Mouse (Mus musculus): ENCODE results near the gene Dapk2. TPM values are rescaled to one million over a fixed set of nuclear protein-coding genes. Genes with fewer than 3 reads are reported as not detected.

The Dapk2 gene
- polyA plus RNA-seq, 1 experiment from 2014 or later, result 3.5 TPM

DNA sequence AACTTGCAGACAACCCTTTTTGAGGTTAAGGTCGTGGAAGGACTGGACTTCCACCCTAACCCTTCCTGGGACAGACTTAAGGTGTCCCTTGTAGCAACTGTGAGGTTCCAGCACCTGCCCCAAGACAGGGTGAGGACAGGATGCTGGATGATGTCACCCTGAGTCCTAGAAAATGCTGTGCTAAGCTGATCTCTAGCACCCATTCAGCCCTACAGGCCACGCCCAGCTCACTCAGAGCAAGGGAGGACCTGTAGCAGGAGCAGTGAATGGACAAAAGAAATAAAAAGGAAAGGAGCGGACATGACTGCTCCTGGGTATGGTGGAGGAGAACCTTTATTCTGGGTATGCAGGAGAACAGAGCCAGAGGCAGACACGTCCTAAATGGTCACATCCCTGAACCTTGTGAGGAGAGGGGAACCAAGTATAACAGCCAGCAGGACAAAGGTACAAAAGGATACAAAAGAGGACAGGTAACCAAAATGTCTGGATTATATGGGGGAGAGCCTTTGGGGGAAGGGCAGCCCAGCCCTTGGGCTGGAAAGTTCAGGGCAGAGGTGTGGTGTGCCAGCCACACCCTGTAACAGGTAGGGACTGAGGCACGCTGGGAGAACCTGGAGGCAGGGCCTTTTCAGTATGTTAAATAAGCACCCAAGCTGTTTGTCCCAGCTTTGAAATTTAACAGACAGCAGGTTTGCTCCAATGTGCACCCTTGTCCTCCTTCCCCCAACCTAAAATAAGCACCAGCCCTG lies 67.9 kb downstream of the Dapk2 start:
- H3K36me3 ChIP-seq, result no peaks in the 10 kb centered on the region
- whole genome bisulfite sequencing, result 76% methylated on average over 5 of the region's 5 CpGs
- no peaks in the 10 kb centered on the region for H3K27me3 ChIP-seq (ENCODE audit: insufficient read depth, poor library complexity, severe bottlenecking)
- no peak overlapping the region for H3K4me3 ChIP-seq
- no peaks in the 10 kb centered on the region for H3K4me1 ChIP-seq (replicated peaks)
- DNase-seq (ENCODE audit: low spot score), result no peak
- H3K27ac ChIP-seq, result no peak overlapping the region
- no peaks in the 10 kb centered on the region for H3K9me3 ChIP-seq

DNA sequence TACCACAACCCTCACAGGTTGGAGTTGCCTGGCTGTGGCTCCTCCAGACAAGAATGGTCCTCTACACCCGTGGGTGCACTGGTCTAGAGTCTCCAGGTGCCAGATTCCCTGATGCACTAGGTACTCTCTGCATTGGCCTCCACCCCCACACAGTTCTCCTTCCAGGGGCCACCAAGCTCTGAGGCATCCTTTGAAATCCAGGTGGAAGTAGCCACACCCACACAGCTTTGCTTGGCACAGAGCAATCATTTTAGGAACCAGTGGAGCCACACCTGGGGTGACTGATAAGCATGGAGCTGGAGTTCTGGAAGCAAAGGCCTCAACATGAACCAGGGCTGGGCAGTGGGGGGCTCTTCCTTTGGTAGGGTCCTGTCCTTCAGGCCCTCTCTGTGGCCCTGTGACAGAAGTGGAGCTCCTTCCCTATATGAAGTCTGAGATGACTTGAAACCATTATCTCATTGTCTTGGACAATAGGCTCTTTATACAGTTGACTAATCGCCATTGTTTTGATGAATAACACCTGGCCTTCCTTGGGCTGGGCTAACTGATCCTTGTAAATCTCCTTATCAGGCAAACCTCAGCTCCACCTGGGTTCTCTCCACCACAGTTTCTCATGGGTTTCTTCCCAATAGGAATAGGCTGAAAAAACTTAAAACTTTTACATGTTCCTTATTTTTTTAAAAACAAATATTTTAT lies 70.6 kb downstream of the Dapk2 start:
- 61% methylated on average over 2 of the region's 2 CpGs for WGBS

DNA sequence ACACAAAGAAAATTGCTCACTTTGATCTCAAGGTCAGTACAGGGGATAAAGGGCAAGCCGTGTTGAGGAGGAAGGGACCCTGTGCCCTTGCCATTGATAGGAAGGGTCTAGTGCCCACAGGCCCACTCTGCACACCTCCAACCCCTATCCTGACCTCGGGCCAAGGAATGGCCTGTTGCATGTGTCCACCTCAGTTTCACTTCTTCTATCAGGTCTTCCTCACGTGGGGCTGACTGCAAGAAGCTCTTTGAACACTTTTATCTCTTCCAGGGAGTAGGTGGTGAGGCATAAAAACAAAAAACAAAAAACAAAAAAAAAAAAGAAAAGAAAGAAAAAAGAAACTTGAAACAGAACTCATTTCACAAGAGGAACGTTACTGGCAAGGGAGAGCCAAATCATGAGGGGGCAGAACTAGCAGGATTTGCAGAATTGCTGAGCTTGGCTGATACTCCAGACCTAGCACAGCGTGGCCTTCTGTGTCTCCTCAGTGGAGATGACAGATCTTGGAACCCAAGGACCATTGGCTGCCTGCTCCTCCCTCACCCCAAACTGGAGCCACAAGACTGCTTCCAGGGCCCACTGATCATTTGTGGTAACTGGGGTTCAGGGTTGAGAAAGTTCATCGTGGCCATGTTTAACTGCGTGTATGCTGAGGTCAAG lies 73.9 kb downstream of the Dapk2 start:
- Histone ChIP-seq H3K9me3 (no peaks in the 10 kb centered on the region), H3K4me1 (replicated peaks) (no peaks in the 10 kb centered on the region), H3K36me3 (no peaks in the 10 kb centered on the region), H3K27ac (no peak overlapping the region), H3K27me3 (ENCODE audit: insufficient read depth, poor library complexity, severe bottlenecking) (no peaks in the 10 kb centered on the region), H3K4me3 (no peak overlapping the region)
- no peak for DNase-seq (ENCODE audit: low spot score)
- WGBS, result 87% methylated on average over 7 of the region's 7 CpGs

More for the DNA sequence above, 70.6 kb downstream of the Dapk2 start:
- no peaks in the 10 kb centered on the region for H3K27me3 ChIP-seq (ENCODE audit: insufficient read depth, poor library complexity, severe bottlenecking)
- no peaks in the 10 kb centered on the region for H3K4me1 ChIP-seq (replicated peaks)
- H3K4me3 ChIP-seq, result no peak overlapping the region
- no peak overlapping the region for H3K27ac ChIP-seq
- DNase-seq (ENCODE audit: low spot score), result no peak
- H3K9me3 ChIP-seq, result no peaks in the 10 kb centered on the region
- H3K36me3 ChIP-seq, result no peaks in the 10 kb centered on the region

- no peak overlapping the region for H3K27ac ChIP-seq
- no peak overlapping the region for H3K4me3 ChIP-seq
- 82% methylated on average over 2 of the region's 2 CpGs for WGBS
- no peaks in the 10 kb centered on the region for H3K36me3 ChIP-seq
- H3K9me3 ChIP-seq, result no peaks in the 10 kb centered on the region
- no peaks in the 10 kb centered on the region for H3K27me3 ChIP-seq (ENCODE audit: insufficient read depth, poor library complexity, severe bottlenecking)
- H3K4me1 ChIP-seq (replicated peaks), result peaks cover 8% of the 10 kb centered on the region; the same call in 1 of the 2 replicates
- DNase-seq (ENCODE audit: low spot score), result no peak
Measured at GRCm38 (mm10) chr9:66236615-66237014, 78.6 kb downstream of the Dapk2 start.

- no peak overlapping the region for H3K4me3 ChIP-seq
- H3K4me1 ChIP-seq (replicated peaks), result peaks cover 15% of the 10 kb centered on the region; the same call in 1 of the 2 replicates
- no peak overlapping the region for H3K27ac ChIP-seq
- H3K36me3 ChIP-seq, result no peaks in the 10 kb centered on the region
- 59% methylated on average over 1 of the region's 1 CpGs for WGBS
- no peaks in the 10 kb centered on the region for H3K27me3 ChIP-seq (ENCODE audit: insufficient read depth, poor library complexity, severe bottlenecking)
- no peak for DNase-seq (ENCODE audit: low spot score)
- no peaks in the 10 kb centered on the region for H3K9me3 ChIP-seq
Measured at GRCm38 (mm10) chr9:66237742-66238141, 79.7 kb downstream of the Dapk2 start.

GRCm38 (mm10) chr9:66239173-66239572 lies 81.2 kb downstream of the Dapk2 start:
- H3K4me3 ChIP-seq, result no peak overlapping the region
- peaks cover 21% of the 10 kb centered on the region; the same call in 1 of the 2 replicates for H3K4me1 ChIP-seq (replicated peaks)
- 71% methylated on average over 7 of the region's 7 CpGs for WGBS
- H3K9me3 ChIP-seq, result no peaks in the 10 kb centered on the region
- no peaks in the 10 kb centered on the region for H3K36me3 ChIP-seq
- H3K27me3 ChIP-seq (ENCODE audit: insufficient read depth, poor library complexity, severe bottlenecking), result no peaks in the 10 kb centered on the region
- DNase-seq (ENCODE audit: low spot score), result no peak
- H3K27ac ChIP-seq, result no peak overlapping the region

DNA sequence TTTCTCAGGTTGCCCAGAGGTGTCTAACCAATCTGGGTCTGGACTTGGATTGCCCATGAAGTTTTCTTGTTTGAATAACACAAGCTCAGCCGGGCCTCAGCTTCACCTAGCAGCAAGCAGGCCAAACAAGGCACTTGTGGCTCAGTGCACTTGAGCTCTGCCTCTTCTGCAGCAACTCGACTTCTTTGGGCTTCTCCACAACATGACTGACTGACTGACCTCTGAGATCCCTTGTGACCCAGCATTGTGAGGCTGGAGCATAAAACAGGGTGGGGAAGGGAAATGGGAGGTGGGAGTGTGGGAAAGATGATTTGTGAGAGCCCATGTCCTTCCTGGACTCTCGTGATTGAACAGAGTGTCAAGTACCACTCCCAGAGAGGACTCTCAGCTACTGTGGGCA lies 81.7 kb downstream of the Dapk2 start:
- WGBS, result 80% methylated on average over 3 of the region's 3 CpGs
- Histone ChIP-seq H3K36me3 (no peaks in the 10 kb centered on the region), H3K4me3 (no peak overlapping the region), H3K4me1 (replicated peaks) (peaks cover 21% of the 10 kb centered on the region; the same call in 1 of the 2 replicates), H3K9me3 (no peaks in the 10 kb centered on the region), H3K27me3 (ENCODE audit: insufficient read depth, poor library complexity, severe bottlenecking) (no peaks in the 10 kb centered on the region), H3K27ac (no peak overlapping the region)
- DNase-seq (ENCODE audit: low spot score), result no peak

DNA sequence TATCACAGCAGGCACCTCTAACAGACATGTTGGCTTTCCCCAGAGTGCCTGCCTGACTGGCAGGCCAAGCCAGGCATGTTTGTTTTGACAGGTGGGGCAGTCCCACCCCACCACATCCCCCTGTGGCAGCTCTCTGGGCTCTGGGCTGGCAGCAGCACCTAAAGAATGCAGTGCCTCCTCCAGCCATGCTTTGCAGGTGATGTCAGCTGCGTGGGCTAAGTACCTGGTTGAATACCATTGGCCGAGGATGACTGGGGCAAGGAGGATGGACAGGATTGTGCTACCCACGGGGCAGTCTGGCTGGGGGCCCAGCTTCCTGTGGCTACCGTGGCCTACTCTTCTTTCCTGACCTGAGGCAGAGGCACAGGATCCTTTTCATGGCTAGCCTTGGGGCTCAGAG lies 82.5 kb downstream of the Dapk2 start:
- no peak for DNase-seq (ENCODE audit: low spot score)

GRCm38 (mm10) chr9:66240991-66241390 lies 83.0 kb downstream of the Dapk2 start:
- peak; percentile 36 for DNase-seq (ENCODE audit: low spot score)
- no peak overlapping the region for H3K4me3 ChIP-seq
- no peaks in the 10 kb centered on the region for H3K9me3 ChIP-seq
- 65% methylated on average over 3 of the region's 3 CpGs for WGBS
- H3K27ac ChIP-seq, result no peak overlapping the region
- H3K27me3 ChIP-seq (ENCODE audit: insufficient read depth, poor library complexity, severe bottlenecking), result no peaks in the 10 kb centered on the region
- peaks cover 26% of the 10 kb centered on the region; the same call in 1 of the 2 replicates for H3K4me1 ChIP-seq (replicated peaks)
- no peaks in the 10 kb centered on the region for H3K36me3 ChIP-seq

More for the DNA sequence above, 82.5 kb downstream of the Dapk2 start:
- 61% methylated on average over 4 of the region's 4 CpGs for WGBS
- Histone ChIP-seq H3K27me3 (ENCODE audit: insufficient read depth, poor library complexity, severe bottlenecking) (no peaks in the 10 kb centered on the region), H3K36me3 (no peaks in the 10 kb centered on the region), H3K4me1 (replicated peaks) (peaks cover 21% of the 10 kb centered on the region; the same call in 1 of the 2 replicates), H3K27ac (0 out of 2 replicates have a peak overlapping the region, but pooled peaks have one; percentile 26), H3K4me3 (no peak overlapping the region), H3K9me3 (no peaks in the 10 kb centered on the region)

GRCm38 (mm10) chr9:66241722-66242121 lies 83.7 kb downstream of the Dapk2 start:
- H3K9me3 ChIP-seq, result no peaks in the 10 kb centered on the region
- 93% methylated on average over 4 of the region's 4 CpGs for WGBS
- H3K4me1 ChIP-seq (replicated peaks), result peaks cover 28% of the 10 kb centered on the region; the same call in 1 of the 2 replicates
- no peak for DNase-seq (ENCODE audit: low spot score)
- H3K4me3 ChIP-seq, result no peak overlapping the region
- no peak overlapping the region for H3K27ac ChIP-seq
- no peaks in the 10 kb centered on the region for H3K36me3 ChIP-seq
- no peaks in the 10 kb centered on the region for H3K27me3 ChIP-seq (ENCODE audit: insufficient read depth, poor library complexity, severe bottlenecking)

DNA sequence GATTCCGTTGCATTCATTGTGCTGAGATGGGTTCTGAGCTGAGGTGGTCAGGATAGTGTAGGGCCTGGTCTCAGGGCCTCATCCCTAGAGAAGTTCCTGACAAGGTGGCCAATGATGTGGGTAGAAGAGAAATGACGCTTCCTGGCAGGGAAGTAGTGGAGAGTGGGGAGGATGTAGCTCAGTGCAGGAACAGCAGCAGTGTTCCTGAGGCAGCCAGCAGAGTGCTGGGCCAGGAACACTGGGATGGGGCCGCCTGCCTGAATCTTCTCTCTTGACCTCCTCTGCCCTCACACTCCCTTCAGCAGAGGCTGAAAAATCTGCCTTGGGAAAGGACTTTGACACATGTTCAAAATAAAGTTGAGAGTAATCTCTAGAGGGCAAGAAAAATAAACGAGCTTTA lies 85.2 kb downstream of the Dapk2 start:
- no peak overlapping the region for H3K27ac ChIP-seq
- no peaks in the 10 kb centered on the region for H3K27me3 ChIP-seq (ENCODE audit: insufficient read depth, poor library complexity, severe bottlenecking)

DNA sequence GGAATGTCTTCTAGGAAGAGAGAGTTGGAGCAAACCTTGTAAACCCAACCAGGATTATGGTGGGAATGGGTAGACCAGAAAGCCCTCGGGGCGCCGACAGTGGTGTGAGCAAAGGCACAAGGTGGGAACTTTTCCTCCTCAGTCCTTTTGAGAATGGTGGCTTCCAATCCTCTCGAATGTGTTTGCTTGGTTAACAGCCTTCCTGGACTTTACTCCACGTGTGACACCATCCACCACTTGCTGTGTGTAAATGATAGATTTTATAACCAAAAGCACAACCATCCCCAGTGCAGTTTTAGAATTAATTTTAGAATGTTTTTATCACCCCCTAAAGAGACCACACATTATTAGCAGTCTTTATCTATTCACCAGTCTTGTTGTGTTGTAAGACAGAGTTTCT lies 86.1 kb downstream of the Dapk2 start:
- no peak for DNase-seq (ENCODE audit: low spot score)
- Histone ChIP-seq H3K4me1 (replicated peaks) (peaks cover 28% of the 10 kb centered on the region; the same call in 1 of the 2 replicates), H3K27me3 (ENCODE audit: insufficient read depth, poor library complexity, severe bottlenecking) (no peaks in the 10 kb centered on the region)

More for the DNA sequence above, 85.2 kb downstream of the Dapk2 start:
- 68% methylated on average over 4 of the region's 4 CpGs for WGBS
- Histone ChIP-seq H3K36me3 (no peaks in the 10 kb centered on the region), H3K4me1 (replicated peaks) (peaks cover 28% of the 10 kb centered on the region; the same call in 1 of the 2 replicates), H3K4me3 (no peak overlapping the region), H3K9me3 (no peaks in the 10 kb centered on the region)
- no peak for DNase-seq (ENCODE audit: low spot score)

GRCm38 (mm10) chr9:66245707-66246106 lies 87.7 kb downstream of the Dapk2 start:
- H3K27me3 ChIP-seq (ENCODE audit: insufficient read depth, poor library complexity, severe bottlenecking), result no peaks in the 10 kb centered on the region
- 52% methylated on average over 4 of the region's 4 CpGs for WGBS

More for the DNA sequence above, 86.1 kb downstream of the Dapk2 start:
- H3K9me3 ChIP-seq, result no peaks in the 10 kb centered on the region
- H3K36me3 ChIP-seq, result no peaks in the 10 kb centered on the region
- no peak overlapping the region for H3K27ac ChIP-seq
- no peak overlapping the region for H3K4me3 ChIP-seq
- 89% methylated on average over 5 of the region's 5 CpGs for WGBS

More at GRCm38 (mm10) chr9:66245707-66246106, 87.7 kb downstream of the Dapk2 start:
- Histone ChIP-seq H3K36me3 (no peaks in the 10 kb centered on the region), H3K9me3 (no peaks in the 10 kb centered on the region), H3K4me1 (replicated peaks) (peaks cover 23% of the 10 kb centered on the region; the same call in 1 of the 2 replicates), H3K4me3 (no peak overlapping the region), H3K27ac (no peak overlapping the region)
- no peak for DNase-seq (ENCODE audit: low spot score)

Data from hindbrain, embryonic 10.5 days (tissue).